Mouse (Mus musculus): ENCODE results near the gene Gm3776.
"Not testable (repeated sequence)": the region's sequence is repeated elsewhere in the genome, so short reads cannot be mapped to it uniquely, and the experiment has no call there.

DNA sequence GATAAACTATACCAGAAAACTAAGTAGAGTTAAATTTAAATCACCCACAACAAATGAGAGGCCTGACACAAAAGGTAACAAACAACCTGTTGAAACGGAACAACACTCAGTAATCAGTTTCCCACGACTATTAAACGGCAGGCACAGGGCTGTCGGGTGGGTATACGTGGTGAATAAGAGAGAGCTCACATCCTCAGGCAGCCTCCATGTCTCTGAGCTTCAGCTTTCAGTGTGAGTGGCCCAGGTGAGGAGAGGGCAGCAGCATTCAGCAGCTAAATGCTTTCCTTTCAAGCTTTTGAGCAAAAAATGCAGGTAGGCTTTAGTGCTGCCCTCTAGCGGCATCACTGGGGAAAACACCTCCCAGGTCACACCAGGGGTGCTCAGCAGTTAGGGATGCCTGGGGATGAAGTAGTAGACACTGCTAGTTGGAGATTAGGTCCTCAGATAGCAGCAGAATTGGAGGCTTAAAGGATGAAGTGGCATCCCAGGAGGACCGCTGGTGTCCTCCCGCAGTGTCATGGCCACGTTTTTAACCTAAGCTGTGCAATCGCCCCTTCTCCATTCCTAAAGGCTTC, 23.7 kb upstream of the Gm3776 start:
- not testable (repeated sequence) for TF ChIP-seq CTCF, EP300 (IDR thresholded peaks at IDR 0.05; ENCODE audit: low read depth)

All from liver, postnatal 0 days (tissue).